31 mouse cellular contexts compared by ENCODE assay signal in the genomic region with DNA sequence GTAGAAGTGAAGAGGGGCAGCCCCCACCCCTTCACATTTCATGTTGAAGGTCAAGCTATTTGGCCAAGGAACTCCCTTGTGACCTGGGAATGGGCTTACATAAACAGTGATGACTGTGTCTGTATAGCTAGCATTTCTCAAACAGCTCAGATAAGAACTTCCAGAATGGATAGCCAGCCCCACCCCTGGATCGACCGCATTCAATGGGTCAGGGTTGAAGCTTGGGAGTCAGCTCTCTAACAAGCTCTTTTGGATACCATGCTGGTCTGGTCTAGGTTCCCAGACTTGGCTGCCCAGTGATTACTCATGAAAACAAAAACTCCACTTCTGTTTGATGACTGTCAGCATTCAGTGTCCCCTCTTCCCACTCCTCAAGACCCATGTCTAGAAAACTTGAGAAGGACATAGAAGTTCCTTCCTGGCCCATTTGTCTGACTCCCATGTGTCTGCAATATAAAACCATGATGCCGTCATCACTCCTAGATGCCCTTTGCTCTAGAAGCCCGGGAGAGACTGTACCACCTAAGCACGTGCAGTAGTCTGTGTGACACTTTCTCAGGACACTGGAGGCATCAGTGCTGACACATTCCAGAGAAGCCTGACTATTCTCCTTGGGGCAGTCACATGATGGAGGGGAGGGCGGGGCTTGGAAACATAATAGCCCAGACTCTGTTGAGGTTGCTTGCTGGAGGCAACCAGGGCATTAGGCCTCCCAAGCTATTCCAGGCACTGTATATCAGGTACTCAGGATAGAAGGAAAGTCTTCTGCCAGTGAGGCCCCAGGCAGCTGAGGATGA. TPM values are rescaled to one million over a fixed set of nuclear protein-coding genes. Genes with fewer than 3 reads are reported as not detected.
DNase-seq lines count a peak whose midpoint lies in the region; ATAC-seq and TF ChIP-seq lines count a peak whose summit lies in the region.
"Had no signal": no experiment of that assay in that cellular context is flagged by ENCODE, and none has a peak within 500 bp of the region (broad histone marks: within the 10 kb centered on the region; RNA-seq: fewer than 3 reads in every experiment).

No protein-coding gene starts in this region.

- H3K4me3 ChIP-seq in kidney, postnatal 0 days (replicated peaks; ENCODE audit: low read depth, low read length): no peak overlapping the region
- no peak overlapping the region for H3K4me3 ChIP-seq in ES-E14 (ENCODE audit: insufficient read depth in 1 of 2, low read depth in 1 of 2, low read length in 2 of 2, poor library complexity in 1 of 2, severe bottlenecking in 1 of 2)
- no peak overlapping the region for H3K4me3 ChIP-seq in intestine, embryonic 15.5 days (replicated peaks)
- H3K4me3 ChIP-seq: embryonic facial prominence, embryonic 13.5 days; erythroblast, embryonic 14.5 days; forebrain, embryonic 12.5 days; heart, adult 2 months; heart, embryonic 13.5 days; left cerebral cortex, adult 2 months; liver, embryonic 13.5 days had no signal

- H3K4me2 ChIP-seq in kidney, postnatal 0 days (ENCODE audit: low read length): no peak overlapping the region
- H3K4me2 ChIP-seq in intestine, embryonic 15.5 days (replicated peaks): no peak overlapping the region
- H3K4me2 ChIP-seq: embryonic facial prominence, embryonic 13.5 days; forebrain, embryonic 12.5 days; heart, embryonic 13.5 days; liver, embryonic 13.5 days; lung, embryonic 14.5 days; midbrain, embryonic 11.5 days had no signal

- no peak for TF ChIP-seq CTCF in kidney, postnatal 0 days (IDR thresholded peaks at IDR 0.05; ENCODE audit: low read depth)

- no peak overlapping the region for H3K27ac ChIP-seq in kidney, postnatal 0 days
- no peak overlapping the region for H3K27ac ChIP-seq in ES-E14 (ENCODE audit: insufficient read depth, low read depth, low read length, poor library complexity, severe bottlenecking)
- H3K27ac ChIP-seq in intestine, embryonic 15.5 days: no peak overlapping the region
- H3K27ac ChIP-seq: embryonic facial prominence, embryonic 13.5 days; forebrain, embryonic 12.5 days; heart, adult 2 months; left cerebral cortex, adult 2 months; liver, embryonic 13.5 days had no signal

- no peaks in the 10 kb centered on the region for H3K36me3 ChIP-seq in kidney, postnatal 0 days (ENCODE audit: insufficient read depth, low read length)
- H3K36me3 ChIP-seq in ES-E14 (ENCODE audit: control insufficient read depth, insufficient read depth, low read length, poor library complexity, severe bottlenecking): no peaks in the 10 kb centered on the region
- no peaks in the 10 kb centered on the region for H3K36me3 ChIP-seq in intestine, embryonic 15.5 days
- H3K36me3 ChIP-seq: embryonic facial prominence, embryonic 13.5 days; forebrain, embryonic 12.5 days; heart, embryonic 13.5 days; liver, embryonic 13.5 days had no signal

- in situ Hi-C loops in ES-E14 (cut with MboI; ENCODE audit: low sequenced_read_pairs in 2 of 2, unreplicated experiment in 2 of 2): no loop called here

- 0 out of 2 replicates have a peak, but pooled peaks have one; percentile 45 for ATAC-seq in kidney, postnatal 0 days (replicated peaks; ENCODE audit: low FRiP score, low read depth)
- 0 out of 2 replicates have a peak, but pooled peaks have one; percentile 26 for ATAC-seq in intestine, embryonic 15.5 days

- H3K9ac ChIP-seq in kidney, postnatal 0 days (ENCODE audit: low read depth, low read length): no peak overlapping the region
- H3K9ac ChIP-seq in ES-E14 (ENCODE audit: insufficient read depth, low read depth, low read length, poor library complexity, severe bottlenecking): no peak overlapping the region
- no peak overlapping the region for H3K9ac ChIP-seq in intestine, embryonic 15.5 days
- H3K9ac ChIP-seq: embryonic facial prominence, embryonic 13.5 days; forebrain, embryonic 12.5 days; heart, embryonic 13.5 days; liver, embryonic 13.5 days; lung, embryonic 14.5 days had no signal

- H3K9me3 ChIP-seq in kidney, postnatal 0 days (replicated peaks; ENCODE audit: low read length): no peaks in the 10 kb centered on the region
- no peaks in the 10 kb centered on the region for H3K9me3 ChIP-seq in ES-E14 (ENCODE audit: control insufficient read depth, insufficient read depth, low read depth, low read length)
- H3K9me3 ChIP-seq in intestine, embryonic 15.5 days: no peaks in the 10 kb centered on the region
- H3K9me3 ChIP-seq: embryonic facial prominence, embryonic 13.5 days; forebrain, embryonic 12.5 days; heart, embryonic 13.5 days; liver, embryonic 13.5 days had no signal

- H3K27me3 ChIP-seq in kidney, postnatal 0 days (ENCODE audit: insufficient read depth, low read length): no peaks in the 10 kb centered on the region
- H3K27me3 ChIP-seq in intestine, embryonic 15.5 days (replicated peaks): no peaks in the 10 kb centered on the region
- H3K27me3 ChIP-seq: embryonic facial prominence, embryonic 13.5 days; forebrain, embryonic 12.5 days; heart, embryonic 13.5 days; liver, embryonic 13.5 days had no signal

- 78% methylated on average over 6 of the region's 6 CpGs for WGBS in kidney, postnatal 0 days
- 61% methylated on average over 6 of the region's 6 CpGs for WGBS in intestine, embryonic 15.5 days

- no peaks in the 10 kb centered on the region for H3K4me1 ChIP-seq in kidney, postnatal 0 days (replicated peaks; ENCODE audit: insufficient read depth, low read length)
- H3K4me1 ChIP-seq in ES-E14 (ENCODE audit: control insufficient read depth in 2 of 2, insufficient read depth in 2 of 2, low read length in 2 of 2, poor library complexity in 1 of 2): peaks cover 9 to 33% of the 10 kb centered on the region in 2 experiments
- H3K4me1 ChIP-seq in intestine, embryonic 15.5 days (replicated peaks): 0 out of 2 replicates have a peak, but pooled peaks cover 3% of the 10 kb centered on the region
- H3K4me1 ChIP-seq: liver, embryonic 13.5 days had no signal

- no peak for DNase-seq in kidney, postnatal 0 days (ENCODE audit: low spot score)
- no peak for DNase-seq in kidney, postnatal 10 days
- DNase-seq in ES-E14 (ENCODE audit: low read depth, low spot score): peak; percentile 85
- DNase-seq in yolk sac, embryonic 10.5 days (ENCODE audit: low spot score): peak; percentile 57
- no peak for DNase-seq in adrenal gland, postnatal 4 days (ENCODE audit: low spot score in 2 of 2)
- DNase-seq in embryo, embryonic 11 days: no peak
- DNase-seq: cerebellum, adult 11-12 months; cerebellum, postnatal 10 days; gastrocnemius, postnatal 36 days; heart, adult 2 months; heart, postnatal 14 days; kidney, adult 9 months; kidney, postnatal 36 days; layer of hippocampus, adult 9-11 months; liver, embryonic 13.5 days; lung, embryonic 14.5 days; right cerebral cortex, postnatal 14 days; thymus, postnatal 14 days had no signal

TF ChIP-seq in ES-E14, 5 proteins besides CTCF, POLR2A, EP300 and RAD21:
- no peak for TF ChIP-seq ZNF384 (IDR thresholded peaks at IDR 0.05; ENCODE audit: low read depth, low read length)
- TF ChIP-seq HCFC1 (IDR thresholded peaks at IDR 0.05; ENCODE audit: borderline replicate concordance, insufficient read depth, low read length): no peak
- TF ChIP-seq MAFK (IDR thresholded peaks at IDR 0.05; ENCODE audit: insufficient read depth, low read depth, low read length): no peak
- no peak for TF ChIP-seq ZC3H11A (IDR thresholded peaks at IDR 0.05; ENCODE audit: borderline replicate concordance, low read depth, low read length)
- TF ChIP-seq CHD2 (IDR thresholded peaks at IDR 0.05; ENCODE audit: low read depth, low read length): no peak
TF ChIP-seq in ES-E14: peak in this region for 0.

RNA-seq across cellular contexts. Expression of gene Glrp1, which starts 45.6 kb away (rescaled TPM):
- 0.09 TPM in 1 of 2 replicates, not detected in the other for polyA plus RNA-seq in kidney, postnatal 0 days (2015; fragmentation: Nextera tagmentation; extraction: Ambion mirVana)
- total RNA-seq in ES-E14 (2012; rRNA removed): 0.13 TPM in 1 of 2 replicates, not detected in the other
- polyA plus RNA-seq in intestine, embryonic 15.5 days (2015; fragmentation: Nextera tagmentation; extraction: Ambion mirVana): not detected in 2 replicates
- not detected for total RNA-seq in adrenal gland, postnatal 4 days (2021)
- total RNA-seq: adrenal gland, adult 18-20 months; gastrocnemius, postnatal 36 days; heart, postnatal 14 days; left cerebral cortex, adult 2 months; left cerebral cortex, postnatal 36 days; midbrain, postnatal 0 days had no signal
- polyA plus RNA-seq: embryonic facial prominence, embryonic 13.5 days; erythroblast, embryonic 14.5 days; forebrain, embryonic 12.5 days; hindbrain, embryonic 11.5 days; limb, embryonic 14.5 days; midbrain, embryonic 11.5 days had no signal

RNA-seq across cellular contexts. Expression of gene Spp2, which starts 57.5 kb away (rescaled TPM):
- polyA plus RNA-seq in kidney, postnatal 0 days (2015; fragmentation: Nextera tagmentation; extraction: Ambion mirVana): 531 and 571 TPM in 2 replicates
- total RNA-seq in ES-E14 (2012; rRNA removed): not detected in 2 replicates
- polyA plus RNA-seq in intestine, embryonic 15.5 days (2015; fragmentation: Nextera tagmentation; extraction: Ambion mirVana): 9.5 and 11.6 TPM in 2 replicates
- 10 to 100 TPM; 42.2 to 83.6 TPM for total RNA-seq in adrenal gland, postnatal 4 days (2021)
- total RNA-seq: gastrocnemius, postnatal 36 days; heart, adult 2 months; heart, postnatal 14 days; left cerebral cortex, adult 2 months; left cerebral cortex, postnatal 36 days; megakaryocyte progenitor cell, adult 5-6 weeks had no signal
- polyA plus RNA-seq: embryonic facial prominence, embryonic 13.5 days; erythroblast, embryonic 14.5 days; forebrain, embryonic 12.5 days; heart, adult 2 months; hindbrain, embryonic 11.5 days; midbrain, embryonic 11.5 days had no signal

Comparison
In these comparisons a context has a peak if more than half of its experiments do, and no peak if none do; other contexts are left out.
1. DNase-seq: peak in ES-E14 (single experiment) and yolk sac, embryonic 10.5 days (single experiment); none in kidney, postnatal 0 days (single experiment), kidney, postnatal 10 days (single experiment), adrenal gland, postnatal 4 days (0 of 2) and embryo, embryonic 11 days (single experiment).
2. RNA of gene Spp2, which starts 57.5 kb away (total RNA-seq): 42.2 to 83.6 TPM in adrenal gland, postnatal 4 days; not detected in ES-E14; every median in the first group is over 10 times any median in the second.